Mouse (Mus musculus) natural killer cell, adult 2 months (primary cell): Measurements from ENCODE around the gene Plekhg4.

ENCODE experiments used
- DNase-seq, 2 experiments: peaks; one replicate each; pipeline ENCODE4 v3.0.0; 2022; ENCODE audit warnings: low spot score in 2 of 2

The Plekhg4 gene

DNA sequence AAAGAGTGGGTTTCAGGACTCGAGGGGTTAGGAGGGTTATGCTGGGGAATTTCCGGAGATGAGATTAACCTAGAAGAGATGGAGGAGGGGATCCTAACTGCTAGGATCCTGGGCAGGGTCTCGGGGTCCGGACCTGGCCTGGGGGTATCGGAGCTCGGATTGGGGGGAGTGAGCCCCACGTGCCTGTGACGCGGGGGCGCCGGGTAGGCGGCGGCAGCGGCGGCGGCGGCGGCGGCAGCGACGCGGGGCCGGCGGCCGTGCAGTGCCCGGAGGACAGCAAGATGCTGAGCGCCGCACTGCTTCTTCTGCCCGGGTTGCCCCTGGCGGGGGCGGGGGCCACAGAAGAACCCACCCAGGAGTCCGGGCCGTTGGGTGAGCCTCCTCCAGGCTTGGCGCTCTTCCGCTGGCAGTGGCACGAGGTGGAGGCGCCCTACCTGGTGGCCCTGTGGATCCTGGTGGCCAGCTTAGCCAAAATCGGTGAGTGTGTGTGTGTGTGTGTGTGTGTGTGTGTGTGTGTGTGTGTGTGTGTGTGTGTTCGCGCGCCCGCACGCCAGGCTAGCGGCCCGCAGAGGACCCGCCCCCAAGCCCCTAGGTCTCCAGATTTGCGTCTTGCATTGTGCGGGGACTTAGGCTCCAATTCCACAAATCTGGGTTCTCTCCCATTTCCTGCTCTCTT lies 23.8 kb upstream of the Plekhg4 start:
- DNase-seq, result peak in 1 of 2 experiments; percentile 20

DNA sequence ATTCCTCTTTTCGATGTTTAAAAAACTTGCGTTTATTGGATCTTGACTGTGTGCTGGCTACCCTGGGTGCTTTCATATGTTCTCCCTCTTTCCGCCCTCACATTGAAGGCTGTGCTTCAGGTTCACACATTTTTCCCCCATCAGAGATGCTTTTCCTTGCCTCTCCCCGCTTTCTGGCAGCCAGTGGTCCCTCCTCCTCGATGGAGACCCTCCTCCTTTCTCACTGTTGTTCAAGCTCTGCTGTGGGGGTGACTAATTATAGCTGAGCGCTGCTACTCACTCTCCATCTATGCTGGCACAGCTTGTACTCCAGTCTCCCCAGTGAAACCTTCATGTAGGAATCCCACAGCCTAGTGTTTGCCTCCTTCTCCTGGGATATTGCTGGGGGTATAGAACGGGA lies 22.9 kb upstream of the Plekhg4 start:
- no peak for DNase-seq

DNA sequence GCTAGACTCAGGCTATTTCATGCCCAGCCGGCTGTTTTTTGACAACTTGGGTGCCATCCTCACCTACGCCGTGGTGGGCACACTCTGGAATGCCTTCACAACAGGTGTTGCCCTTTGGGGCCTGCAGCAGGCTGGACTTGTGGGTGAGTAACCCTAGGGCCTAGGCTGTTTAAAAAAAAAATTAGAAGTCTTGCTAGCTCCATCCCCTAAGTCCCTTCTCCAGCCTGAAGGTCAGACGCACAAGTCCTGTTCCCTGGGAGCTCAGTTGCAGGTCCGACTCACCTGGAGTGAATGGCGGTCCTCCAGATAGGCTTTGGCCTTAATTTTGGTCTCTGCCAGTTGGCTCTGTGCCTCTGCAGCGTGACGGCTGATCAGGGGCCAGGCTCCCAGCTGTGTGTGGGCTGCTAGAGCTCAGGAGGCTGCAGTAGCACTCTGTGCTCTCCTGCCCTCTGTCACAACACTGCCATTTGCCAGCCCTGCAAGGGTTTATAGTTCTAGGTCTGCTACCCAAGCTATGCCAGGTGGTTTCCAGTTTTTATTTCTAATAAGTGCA lies 19.4 kb upstream of the Plekhg4 start:
- DNase-seq, result no peak

DNA sequence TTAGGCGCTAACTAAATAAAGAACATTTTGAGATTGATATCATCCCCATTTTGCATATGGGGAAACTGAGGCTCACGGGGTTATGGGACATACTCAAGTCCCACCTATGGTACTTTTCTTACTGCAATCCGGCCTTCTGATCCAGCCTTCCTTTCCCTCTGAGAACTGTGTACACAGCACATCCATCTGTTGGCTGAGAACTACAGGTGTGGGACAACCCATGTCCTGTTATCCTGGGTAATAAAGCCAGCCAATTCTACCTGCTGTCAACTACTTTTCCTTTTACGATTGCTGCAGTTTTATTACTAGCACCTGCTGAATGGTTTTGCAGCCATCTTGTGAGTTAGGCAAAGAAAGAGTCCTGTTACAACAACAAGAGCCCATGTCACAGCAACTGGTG lies 18.5 kb upstream of the Plekhg4 start:
- DNase-seq, result no peak

DNA sequence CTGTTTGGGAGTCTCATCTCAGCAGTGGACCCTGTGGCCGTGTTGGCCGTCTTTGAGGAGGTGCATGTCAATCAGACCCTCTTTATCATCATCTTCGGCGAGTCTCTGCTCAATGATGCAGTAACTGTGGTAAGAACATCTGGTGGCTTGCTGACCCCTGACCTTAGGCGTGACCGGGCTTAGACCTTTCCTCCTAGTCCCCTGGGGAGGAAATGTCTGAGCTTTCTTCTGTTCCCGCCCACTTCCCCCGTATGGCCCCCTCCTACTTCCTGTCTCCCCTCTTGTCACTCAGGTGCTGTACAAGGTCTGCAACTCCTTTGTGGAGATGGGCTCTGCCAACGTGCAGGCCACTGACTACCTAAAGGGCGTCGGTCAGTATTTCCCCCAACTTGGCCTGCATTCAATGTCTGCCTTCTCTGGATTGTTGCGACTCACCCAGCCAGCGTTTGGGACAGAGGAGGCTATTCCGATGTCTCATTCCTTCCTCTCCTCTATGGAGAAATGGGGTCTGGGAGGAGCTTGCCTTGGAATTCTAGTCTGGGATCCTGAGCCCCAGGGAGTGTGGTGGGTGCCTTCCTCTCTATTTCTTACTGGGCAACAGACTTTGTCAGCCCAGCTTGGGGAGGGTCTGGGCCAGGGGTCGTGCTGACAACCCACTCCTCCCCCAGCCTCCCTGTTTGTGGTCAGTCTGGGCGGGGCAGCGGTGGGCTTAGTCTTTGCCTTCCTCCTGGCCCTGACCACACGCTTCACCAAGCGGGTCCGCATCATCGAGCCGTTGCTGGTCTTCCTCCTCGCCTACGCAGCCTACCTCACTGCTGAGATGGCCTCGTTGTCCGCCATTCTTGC lies 17.7 kb upstream of the Plekhg4 start:
- DNase-seq, result no peak

DNA sequence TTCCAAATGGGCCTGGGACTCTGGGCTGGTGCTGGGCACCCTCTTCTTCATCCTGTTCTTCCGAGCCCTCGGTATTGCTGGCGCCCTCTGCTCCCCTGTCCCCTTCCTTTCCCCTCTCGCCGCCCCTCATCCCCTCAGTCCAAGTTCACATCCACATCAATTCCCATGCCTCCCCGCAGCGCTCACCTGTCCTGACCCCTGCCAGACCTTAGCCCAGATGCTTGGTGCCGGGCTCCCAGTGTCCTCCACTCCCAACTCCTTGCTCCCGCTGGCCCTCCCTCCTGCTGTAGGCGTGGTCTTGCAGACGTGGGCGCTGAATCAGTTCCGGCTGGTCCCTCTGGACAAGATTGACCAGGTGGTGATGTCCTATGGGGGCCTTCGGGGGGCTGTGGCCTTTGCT lies 16.4 kb upstream of the Plekhg4 start:
- no peak for DNase-seq

DNA sequence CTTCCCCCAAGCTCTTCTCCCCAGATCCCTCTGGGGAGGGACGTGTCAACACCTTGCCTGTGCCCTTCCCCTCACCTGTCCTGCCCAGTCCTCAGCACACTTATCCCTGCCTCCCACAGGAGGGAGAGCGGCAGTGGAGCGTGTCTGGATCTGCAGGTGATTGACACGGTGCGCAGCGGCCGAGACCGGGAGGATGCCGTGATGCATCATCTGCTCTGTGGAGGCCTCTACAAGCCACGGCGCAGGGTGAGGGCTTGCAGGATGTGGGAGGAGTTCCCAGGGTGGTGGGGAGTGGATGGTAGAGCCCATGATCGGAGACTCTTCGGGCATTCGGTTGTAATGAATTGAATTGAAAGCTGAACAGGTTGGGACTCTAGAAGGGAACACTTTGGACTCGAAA lies 13.9 kb upstream of the Plekhg4 start:
- DNase-seq, result no peak

DNA sequence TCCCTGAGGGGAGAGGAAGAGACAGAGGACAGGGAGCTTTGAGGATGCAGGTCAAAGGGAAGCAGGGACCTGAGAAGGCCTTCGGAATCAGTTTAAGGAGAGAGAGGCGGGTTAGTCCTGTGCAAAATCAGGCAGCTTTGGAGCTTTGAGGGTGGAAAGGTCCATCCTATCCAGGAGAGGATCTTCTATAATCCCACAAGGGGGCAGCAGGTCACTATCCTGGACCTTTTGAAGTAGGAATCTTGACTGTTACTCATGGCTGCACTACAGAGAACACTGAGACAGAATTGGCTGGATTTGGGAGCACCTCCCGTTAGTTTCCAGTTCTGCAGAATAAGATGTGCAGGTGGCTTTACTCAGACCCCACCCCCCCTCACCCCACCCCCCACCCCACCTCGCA lies 13.4 kb upstream of the Plekhg4 start:
- no peak for DNase-seq

DNA sequence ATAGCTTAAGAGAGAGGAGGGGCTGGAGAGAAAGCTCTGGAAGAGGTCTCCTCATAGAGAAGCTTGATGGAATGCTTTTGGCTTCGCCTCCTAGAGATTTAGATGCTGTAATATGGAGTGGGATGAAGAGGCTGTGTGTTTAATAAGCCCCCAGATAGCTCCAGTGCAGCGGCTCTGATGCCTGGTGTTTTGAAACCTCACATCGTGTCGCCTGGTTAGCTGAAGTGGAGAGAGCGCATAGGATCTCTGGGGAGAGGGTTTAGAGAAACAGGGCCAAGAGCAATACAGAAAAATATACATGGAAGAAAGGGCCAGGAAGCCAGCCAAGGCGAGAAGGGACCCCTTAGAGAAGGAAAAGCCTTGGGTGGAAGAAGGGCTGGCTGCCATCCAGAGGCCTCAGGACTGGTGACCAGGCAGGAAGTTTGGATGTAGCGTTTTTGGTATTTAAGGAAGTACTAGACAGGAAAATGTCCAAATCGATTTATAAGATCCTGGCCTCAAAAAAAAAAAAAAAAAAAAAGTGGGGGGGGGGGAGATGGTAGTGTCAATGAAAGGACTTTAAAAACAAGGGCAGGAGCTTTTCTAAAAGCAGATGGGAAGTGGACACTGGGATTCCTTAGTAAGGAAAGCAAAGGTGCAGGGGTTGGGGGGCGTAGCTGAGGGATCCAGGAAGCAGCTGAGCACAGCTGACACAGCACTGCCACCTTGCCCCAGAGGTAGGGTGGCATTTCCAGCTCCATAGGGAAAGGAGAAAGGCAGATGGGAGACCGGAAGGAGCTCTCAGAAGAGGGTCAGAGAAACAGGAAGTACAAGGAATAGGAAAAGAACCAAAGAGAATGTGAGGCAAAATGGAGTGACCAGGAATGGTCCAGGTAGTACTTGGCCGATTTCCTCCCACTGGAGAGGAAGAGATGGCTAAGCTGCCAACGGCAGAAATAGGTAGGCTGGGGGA lies 11.0 kb upstream of the Plekhg4 start:
- no peak for DNase-seq

DNA sequence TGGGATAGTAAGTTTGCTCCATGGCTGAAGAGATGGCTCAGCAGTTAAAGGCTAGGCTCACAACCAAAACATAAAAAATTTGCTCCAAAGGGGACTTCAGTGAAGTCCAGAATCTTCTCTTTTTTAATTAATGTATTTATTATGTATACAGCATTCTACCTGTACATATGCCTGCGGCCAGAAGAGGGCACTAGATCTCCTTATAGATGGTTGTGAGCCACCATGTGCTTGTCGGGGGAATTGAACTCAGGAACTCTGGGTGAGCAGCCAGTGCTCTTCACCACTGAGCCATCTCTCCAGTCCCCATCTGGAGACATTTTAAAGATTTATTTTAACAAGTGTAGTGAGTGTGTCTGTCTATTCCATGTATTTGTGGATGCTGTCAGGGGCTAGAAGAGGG lies 6.0 kb upstream of the Plekhg4 start:
- no peak for DNase-seq

DNA sequence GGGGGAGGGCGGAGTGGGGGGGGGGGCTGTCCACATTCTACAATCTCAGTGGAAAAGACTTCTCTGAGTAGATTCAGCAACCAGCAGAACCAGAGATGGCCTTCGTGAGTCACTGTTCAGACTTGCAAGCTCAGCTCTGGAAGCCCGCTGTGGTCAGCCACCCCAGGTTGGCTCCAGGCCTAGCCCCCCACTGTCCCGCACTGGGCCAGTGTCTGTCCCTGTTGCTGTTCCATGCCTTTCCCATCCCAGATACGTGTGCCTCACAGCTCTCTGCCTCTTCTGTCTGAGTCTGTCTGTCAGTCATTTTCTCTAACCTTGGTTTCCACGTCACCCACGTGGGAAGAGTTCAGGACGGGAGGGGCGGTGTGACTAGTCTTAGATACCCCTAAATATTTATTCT lies 601 bp upstream of the Plekhg4 start:
- no peak for DNase-seq

DNA sequence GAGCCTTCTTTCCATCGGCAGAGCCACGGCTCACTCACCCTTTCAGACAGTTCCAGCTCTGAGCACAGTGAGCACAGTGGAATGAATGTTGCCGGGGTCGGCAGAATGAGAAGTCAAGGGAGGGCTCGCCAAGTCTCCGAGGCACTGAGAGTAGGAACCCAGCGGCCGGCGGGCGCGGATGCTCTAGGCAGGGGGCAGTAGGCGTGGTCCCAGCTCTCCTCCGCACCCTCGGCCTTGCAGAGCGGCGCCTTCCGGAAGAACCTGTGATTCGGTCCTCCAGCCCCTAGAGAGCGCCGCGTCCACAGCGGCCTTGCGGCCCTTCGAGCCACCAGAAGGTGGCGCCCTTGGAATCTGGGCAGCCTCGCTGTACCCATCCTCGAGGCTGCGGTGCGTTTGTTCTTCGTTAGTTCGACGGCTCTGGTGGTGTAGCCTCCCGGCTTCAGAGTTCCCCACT lies 1.5 kb downstream of the Plekhg4 start:
- DNase-seq, result peak; percentile 14 to 48

DNA sequence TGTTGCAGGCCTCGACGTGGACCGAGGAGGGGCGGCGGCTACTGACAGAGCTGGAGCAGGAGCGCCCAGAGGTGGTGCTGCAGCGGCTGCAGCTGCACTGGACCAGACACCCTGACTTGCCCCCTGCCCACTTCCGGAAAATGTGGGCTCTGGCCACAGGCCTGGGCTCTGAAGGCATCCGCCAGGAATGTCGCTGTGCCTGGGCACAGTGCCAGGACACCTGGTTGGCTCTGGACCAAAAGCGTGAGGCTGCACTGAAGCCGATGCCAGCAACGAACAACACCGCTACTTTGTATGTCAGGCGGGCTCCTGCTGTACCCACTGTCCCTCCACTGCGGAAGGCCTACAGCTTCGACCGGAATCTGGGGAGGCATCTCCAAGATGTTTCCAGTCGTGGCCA lies 5.6 kb downstream of the Plekhg4 start:
- no peak for DNase-seq

DNA sequence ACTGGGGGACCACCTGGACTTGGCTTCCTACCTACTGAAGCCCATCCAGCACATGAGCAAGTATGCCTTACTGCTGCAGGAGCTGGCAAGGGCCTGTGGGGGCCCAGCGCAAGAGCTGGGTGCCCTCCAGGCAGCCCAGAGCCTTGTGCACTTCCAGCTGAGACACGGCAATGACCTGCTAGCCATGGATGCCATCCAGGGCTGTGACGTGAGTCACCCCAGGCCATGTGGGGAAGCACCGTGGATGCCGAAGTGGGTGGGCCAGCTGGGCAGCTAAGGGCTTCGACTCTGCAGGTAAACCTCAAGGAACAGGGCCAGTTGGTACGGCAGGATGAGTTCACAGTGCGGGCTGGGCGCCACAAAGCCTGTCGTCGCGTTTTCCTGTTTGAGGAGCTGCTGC lies 7.2 kb downstream of the Plekhg4 start:
- no peak for DNase-seq

DNA sequence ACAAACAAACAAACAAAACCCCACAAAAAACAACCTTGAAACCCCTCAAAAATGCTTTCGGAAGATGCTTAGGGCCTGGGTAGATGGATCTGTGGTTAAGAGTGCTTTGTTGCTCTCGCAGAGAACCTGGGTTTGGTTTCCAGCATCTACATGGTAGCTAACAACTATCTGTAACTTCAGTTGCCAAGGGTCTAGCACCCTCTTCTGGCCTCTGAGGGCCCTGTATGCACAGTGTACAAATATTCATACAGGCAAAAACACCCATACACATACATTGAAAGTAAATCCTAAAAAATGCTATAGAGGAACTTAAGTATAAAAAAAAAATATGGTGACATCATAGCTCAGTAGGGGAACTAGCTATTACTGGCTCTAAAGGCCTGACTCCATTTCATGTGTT lies 11.0 kb downstream of the Plekhg4 start:
- no peak for DNase-seq

DNA sequence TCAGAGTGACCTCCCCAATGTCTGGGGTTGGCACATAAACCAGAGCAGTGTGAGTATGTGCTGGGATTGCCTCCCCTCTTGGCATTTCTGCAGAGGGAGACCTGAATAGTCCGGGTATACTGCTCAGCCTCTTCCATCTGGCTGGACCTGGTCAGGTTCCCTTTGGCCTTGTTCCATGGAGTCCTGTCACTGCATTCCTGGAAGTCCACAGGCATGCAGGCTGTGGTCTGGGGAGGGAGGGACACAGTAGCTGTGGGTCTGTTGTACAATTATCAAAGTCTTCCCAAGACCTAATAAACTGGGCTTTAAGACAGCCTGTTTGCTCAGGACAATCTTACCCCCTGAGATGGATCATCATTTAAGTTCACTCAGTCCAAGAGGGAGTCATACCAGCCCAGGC lies 14.1 kb downstream of the Plekhg4 start:
- no peak for DNase-seq

DNA sequence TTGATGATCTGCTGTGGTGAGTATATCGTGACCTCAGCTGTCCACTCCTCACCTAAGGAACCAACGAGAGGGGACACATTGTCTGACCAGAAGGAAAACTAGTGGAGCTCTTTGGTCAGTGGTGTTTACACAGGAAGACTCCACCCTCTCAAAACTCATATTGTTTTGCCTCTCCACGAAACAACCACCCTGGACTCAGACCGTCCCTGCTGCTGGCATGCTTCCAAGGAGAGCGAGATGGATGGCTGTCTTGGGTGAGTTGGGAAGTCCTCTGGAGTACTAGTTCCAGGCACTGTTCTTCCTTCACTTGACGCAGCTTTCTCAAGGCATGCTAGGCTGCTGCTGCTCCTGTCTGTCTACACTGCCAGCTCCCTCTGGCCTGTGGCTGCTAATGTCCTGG lies 16.0 kb downstream of the Plekhg4 start:
- DNase-seq, result no peak

DNA sequence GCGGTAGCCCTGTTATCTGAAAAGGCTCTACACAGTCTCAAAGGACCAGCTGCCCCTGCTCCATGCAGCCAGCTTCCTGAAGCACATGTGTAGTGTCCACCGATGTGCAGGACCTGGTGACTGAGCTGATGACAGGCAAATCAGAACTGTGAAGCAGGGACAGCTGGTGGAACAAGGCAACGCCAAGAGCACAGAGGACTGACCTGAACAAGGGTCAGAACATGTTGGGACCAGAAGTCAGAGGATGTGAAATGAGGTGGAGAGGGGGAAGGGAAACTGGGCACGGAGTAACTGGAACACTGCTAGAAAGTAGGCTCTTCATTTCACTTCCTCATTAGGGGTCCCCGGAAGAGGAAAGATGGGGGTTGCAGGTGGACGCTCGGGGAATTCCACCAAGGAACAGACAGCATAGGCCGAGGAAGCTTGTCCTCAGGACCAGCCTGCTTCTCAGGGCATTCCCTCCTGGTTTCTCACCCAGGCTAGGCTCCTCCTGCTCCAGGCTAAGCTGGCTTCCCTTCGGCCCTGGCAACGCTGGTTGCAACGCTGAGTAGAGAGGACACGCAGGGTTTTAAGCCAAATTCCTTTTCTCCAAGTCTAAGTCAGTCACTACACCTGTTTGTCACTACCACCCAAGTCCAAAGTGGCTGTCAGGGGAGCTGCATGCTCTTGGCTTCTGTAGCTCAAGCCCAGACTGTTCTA lies 20.2 kb downstream of the Plekhg4 start:
- no peak for DNase-seq

DNA sequence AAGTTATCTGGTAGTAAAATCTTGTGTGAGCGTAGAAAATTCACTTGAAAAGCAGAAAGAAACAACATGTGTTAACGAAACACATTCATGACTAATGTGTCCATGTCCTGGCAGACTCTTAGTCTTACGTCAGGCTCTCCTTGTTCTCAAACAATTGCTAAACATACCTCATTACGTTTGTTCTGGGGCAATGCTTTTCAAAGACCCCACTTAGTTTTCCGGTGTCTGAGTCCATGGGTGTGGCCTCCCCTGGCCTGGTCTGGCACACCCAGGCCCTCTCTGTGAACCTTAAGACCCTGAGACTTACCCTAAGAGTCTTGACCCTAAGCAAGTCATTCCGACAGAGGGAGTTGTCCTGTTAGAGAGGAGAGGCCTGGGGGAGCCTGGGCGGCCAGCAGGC lies 20.8 kb downstream of the Plekhg4 start:
- no peak for DNase-seq

DNA sequence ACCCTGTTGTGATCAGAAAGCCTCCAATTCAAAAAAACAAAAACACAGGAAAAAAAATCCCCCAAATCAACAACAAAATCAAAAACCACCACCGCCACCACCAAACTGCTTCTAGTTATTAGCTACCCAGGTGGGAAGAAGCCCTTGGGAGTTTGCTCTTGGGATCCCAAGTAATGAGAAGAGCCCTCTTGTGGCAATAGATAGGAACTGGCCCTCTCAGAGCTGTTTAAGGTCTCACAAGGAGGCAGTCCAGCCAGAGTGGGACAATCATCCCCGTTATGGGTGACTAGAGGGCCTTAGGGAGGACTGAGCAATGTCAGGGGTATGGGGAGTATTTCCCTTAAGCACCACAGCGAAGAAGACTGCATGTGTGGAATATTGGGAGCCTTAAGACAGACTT lies 24.7 kb downstream of the Plekhg4 start:
- DNase-seq, result no peak

DNA sequence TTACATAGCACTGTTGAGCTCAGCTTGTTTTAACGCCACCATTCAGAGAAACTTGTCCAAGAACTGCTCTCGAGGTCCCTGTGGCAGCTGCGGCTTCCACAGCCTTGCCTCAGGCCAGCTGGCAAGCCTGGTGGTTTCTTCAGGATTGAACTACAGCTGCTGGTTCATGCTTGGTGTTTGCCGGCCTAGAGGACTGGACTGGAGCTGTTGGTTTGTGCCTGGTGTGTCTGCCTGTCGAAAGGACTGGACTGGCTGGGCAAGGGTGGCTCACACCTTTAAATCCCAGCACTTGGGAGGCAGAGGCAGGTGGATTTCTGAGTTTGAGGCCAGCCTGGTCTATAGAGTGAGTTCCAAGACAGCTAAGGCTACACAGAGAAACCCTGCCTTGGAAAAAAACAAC lies 26.9 kb downstream of the Plekhg4 start:
- no peak for DNase-seq
